Mouse (Mus musculus) urinary bladder, postnatal 25 days (tissue): Measurements from ENCODE around the gene Map3k7.

Source experiments
- DNase-seq: peaks from one replicate; pipeline ENCODE4 v3.0.0; 2022; ENCODE audit warnings: low spot score

Gene Map3k7

GRCm38 (mm10) chr4:31963354-31964193 is at the start of gene Map3k7:
TSS of gene Map3k7 (plus strand) at chr4:31964097.
- DNase-seq, result peak; percentile 96

- no peak for DNase-seq
Measured at GRCm38 (mm10) chr4:31915114-31915513, 48.8 kb upstream of the Map3k7 start.

- DNase-seq, result no peak
Measured at GRCm38 (mm10) chr4:31918717-31919116, 45.2 kb upstream of the Map3k7 start.

- no peak for DNase-seq
Measured at GRCm38 (mm10) chr4:31922215-31922614, 41.7 kb upstream of the Map3k7 start.

- no peak for DNase-seq
Measured at GRCm38 (mm10) chr4:31923437-31923836, 40.5 kb upstream of the Map3k7 start.

- DNase-seq, result no peak
Measured at GRCm38 (mm10) chr4:31924301-31925185, 39.4 kb upstream of the Map3k7 start.

GRCm38 (mm10) chr4:31933171-31933570 is 30.7 kb upstream of the Map3k7 start:
- no peak for DNase-seq

- no peak for DNase-seq
Measured at GRCm38 (mm10) chr4:31935831-31936306, 28.0 kb upstream of the Map3k7 start.

- no peak for DNase-seq
Measured at GRCm38 (mm10) chr4:31936358-31936757, 27.5 kb upstream of the Map3k7 start.

GRCm38 (mm10) chr4:31936911-31937375 is 27.0 kb upstream of the Map3k7 start:
- DNase-seq, result no peak

GRCm38 (mm10) chr4:31937376-31938281 is 26.3 kb upstream of the Map3k7 start:
- peak; percentile 13 for DNase-seq

GRCm38 (mm10) chr4:31938416-31939106 is 25.3 kb upstream of the Map3k7 start:
- no peak for DNase-seq

- DNase-seq, result no peak
Measured at GRCm38 (mm10) chr4:31941616-31942015, 22.3 kb upstream of the Map3k7 start.

GRCm38 (mm10) chr4:31943045-31943444 is 20.9 kb upstream of the Map3k7 start:
- no peak for DNase-seq

GRCm38 (mm10) chr4:31964194-31964875 is 438 bp downstream of the Map3k7 start:
- no peak for DNase-seq

GRCm38 (mm10) chr4:31965208-31965607 is 1.3 kb downstream of the Map3k7 start:
- no peak for DNase-seq

GRCm38 (mm10) chr4:31971437-31971836 is 7.5 kb downstream of the Map3k7 start:
- no peak for DNase-seq

GRCm38 (mm10) chr4:31972181-31972580 is 8.3 kb downstream of the Map3k7 start:
- no peak for DNase-seq

GRCm38 (mm10) chr4:31975260-31975950 is 11.5 kb downstream of the Map3k7 start:
- DNase-seq, result no peak

- DNase-seq, result no peak
Measured at GRCm38 (mm10) chr4:31981863-31982262, 18.0 kb downstream of the Map3k7 start.
